Mouse (Mus musculus): ENCODE results near the gene Hipk4. TPM values are rescaled to one million over a fixed set of nuclear protein-coding genes. Genes with fewer than 3 reads are reported as not detected.

Hipk4 gene
- total and polyA plus RNA-seq, 3 experiments = 0.09 to 0.16 TPM; not detected in 1

- peaks cover 0 to 10% of the 10 kb centered on the region in 2 experiments for H3K36me3 ChIP-seq (replicated peaks in 1 of 2; ENCODE audit: control insufficient read depth in 1 of 2, insufficient read depth in 1 of 2, low read length in 1 of 2)
- peak; percentile 95 for TF ChIP-seq ZMIZ1 (IDR thresholded peaks at IDR 0.05; ENCODE audit: low read depth, low read length)
- TF ChIP-seq JUND (conservative IDR thresholded peaks at IDR 0.05; ENCODE audit: low read depth, low read length) = no peak
- TF ChIP-seq MAX (IDR thresholded peaks at IDR 0.05; ENCODE audit: low read length) = peak; percentile 59
- no peak for TF ChIP-seq CHD1 (IDR thresholded peaks at IDR 0.05; ENCODE audit: low read depth, low read length)
- 0 out of 2 replicates have a peak, but pooled peaks have one; percentile 12 for TF ChIP-seq UBTF (IDR thresholded peaks at IDR 0.05; ENCODE audit: low read depth, low read length)
- TF ChIP-seq TBP (conservative IDR thresholded peaks at IDR 0.05; ENCODE audit: low read depth, low read length) = peak; percentile 92
- TF ChIP-seq JUN (IDR thresholded peaks at IDR 0.05; ENCODE audit: insufficient read depth, low read depth, low read length) = no peak
- TF ChIP-seq NELFE (IDR thresholded peaks at IDR 0.05; ENCODE audit: low read depth, low read length) = peak; percentile 97
- peak; percentile 85 for TF ChIP-seq MAZ (IDR thresholded peaks at IDR 0.05; ENCODE audit: low read depth, low read length)
- TF ChIP-seq RAD21 (IDR thresholded peaks at IDR 0.05; ENCODE audit: low read depth, low read length) = no peak
- TF ChIP-seq IRF4 (IDR thresholded peaks at IDR 0.05; ENCODE audit: low read depth, low read length) = peak; percentile 19; the same call in 1 of the 2 replicates
- TF ChIP-seq USF1 (IDR thresholded peaks at IDR 0.05; ENCODE audit: low read depth, low read length) = no peak
- TF ChIP-seq SIN3A (IDR thresholded peaks at IDR 0.05; ENCODE audit: low read length) = no peak; the same call in 1 of the 2 replicates
- TF ChIP-seq HCFC1 (IDR thresholded peaks at IDR 0.05; ENCODE audit: low read depth, low read length) = no peak; the same call in 1 of the 2 replicates
- 0 out of 2 replicates have a peak, but pooled peaks have one; percentile 4 for TF ChIP-seq KAT2A (IDR thresholded peaks at IDR 0.05; ENCODE audit: insufficient replicate concordance, low read length)
- TF ChIP-seq SMC3 (IDR thresholded peaks at IDR 0.05; ENCODE audit: low read depth, low read length) = no peak; the same call in 1 of the 2 replicates
- no peak for TF ChIP-seq MAFK (IDR thresholded peaks at IDR 0.05; ENCODE audit: insufficient replicate concordance, low read length)
- no peak for TF ChIP-seq PAX5 (IDR thresholded peaks at IDR 0.05; ENCODE audit: low read length)
- TF ChIP-seq CTCF (conservative IDR thresholded peaks at IDR 0.05 in 1 of 2, IDR thresholded peaks at IDR 0.05 in 1 of 2; ENCODE audit: low read depth in 2 of 2, low read length in 2 of 2) = peak in 1 of 2 experiments; percentile 61; a peak in 2 of 4 replicates
- no peak for TF ChIP-seq GABPA (IDR thresholded peaks at IDR 0.05; ENCODE audit: insufficient replicate concordance, low read depth, low read length)
- TF ChIP-seq ELF1 (IDR thresholded peaks at IDR 0.05; ENCODE audit: low read depth, low read length) = peak; percentile 70
- TF ChIP-seq POLR2A (IDR thresholded peaks at IDR 0.05; ENCODE audit: low read depth, low read length) = peak; percentile 100
- peak; percentile 70; the same call in 1 of the 2 replicates for TF ChIP-seq E2F4 (IDR thresholded peaks at IDR 0.05; ENCODE audit: insufficient replicate concordance, low read depth, low read length)
- TF ChIP-seq NRF1 (IDR thresholded peaks at IDR 0.05; ENCODE audit: low read depth, low read length) = peak; percentile 93
- TF ChIP-seq RCOR1 (conservative IDR thresholded peaks at IDR 0.05; ENCODE audit: low read depth, low read length) = no peak
- no peak for TF ChIP-seq USF2 (conservative IDR thresholded peaks at IDR 0.05; ENCODE audit: low read depth, low read length)
- TF ChIP-seq TCF12 (IDR thresholded peaks at IDR 0.05; ENCODE audit: low read depth, low read length) = peak; percentile 94
- TF ChIP-seq CHD2 (IDR thresholded peaks at IDR 0.05; ENCODE audit: low read length) = peak; percentile 58; the same call in 1 of the 2 replicates
- TF ChIP-seq EP300 (IDR thresholded peaks at IDR 0.05; ENCODE audit: low read length) = no peak
- TF ChIP-seq MYC (IDR thresholded peaks at IDR 0.05; ENCODE audit: low read depth, low read length) = no peak
- TF ChIP-seq POLR2AphosphoS2 (IDR thresholded peaks at IDR 0.05; ENCODE audit: low read depth, low read length) = peak; percentile 97
- no peak for TF ChIP-seq ZKSCAN1 (IDR thresholded peaks at IDR 0.05; ENCODE audit: borderline replicate concordance, low read depth, low read length)
- no peak for TF ChIP-seq ZNF384 (IDR thresholded peaks at IDR 0.05; ENCODE audit: low read depth, low read length)
- TF ChIP-seq MXI1 (IDR thresholded peaks at IDR 0.05; ENCODE audit: low read depth, low read length) = peak; percentile 57
- peak; percentile 60 for TF ChIP-seq BHLHE40 (IDR thresholded peaks at IDR 0.05; ENCODE audit: low read depth, low read length)
- no peak for TF ChIP-seq ETS1 (conservative IDR thresholded peaks at IDR 0.05; ENCODE audit: low read depth, low read length)
- no peak; the same call in 1 of the 2 replicates for TF ChIP-seq MEF2A (IDR thresholded peaks at IDR 0.05; ENCODE audit: borderline replicate concordance, low read depth, low read length)
- no peak for TF ChIP-seq ZC3H11A (IDR thresholded peaks at IDR 0.05; ENCODE audit: low read depth, low read length)
- no peaks in the 10 kb centered on the region for H3K79me2 ChIP-seq (replicated peaks; ENCODE audit: control insufficient read depth, extremely low read depth, insufficient read depth, poor library complexity, severe bottlenecking)
- H3K27ac ChIP-seq (ENCODE audit: insufficient read depth, low read depth) = peak within 1 kb of the TSS; percentile 31
- peak within 1 kb of the TSS; percentile 77 for H3K9ac ChIP-seq (ENCODE audit: insufficient read depth, low read depth)
- peak; percentile 99 for DNase-seq (ENCODE audit: extremely low read depth)
- no peaks in the 10 kb centered on the region for H3K27me3 ChIP-seq (replicated peaks)
- peak within 1 kb of the TSS; percentile 87 for H3K4me2 ChIP-seq (ENCODE audit: insufficient read depth, low read depth, poor library complexity, severe bottlenecking)
- no peaks in the 10 kb centered on the region for H3K9me3 ChIP-seq (replicated peaks; ENCODE audit: low read length)
- in situ Hi-C loops (cut with MboI; ENCODE audit: low pct_ligation_motif_present, low pct_unique_long_range_greater_than_20kb, low sequenced_read_pairs) = no loop called here
- peak within 1 kb of the TSS; percentile 59 to 78 (median 69) for H3K4me3 ChIP-seq (replicated peaks in 1 of 3; ENCODE audit: low read depth in 2 of 3, low read length in 2 of 3, poor library complexity in 1 of 3)
- dilution Hi-C loops (cut with MboI; ENCODE audit: extremely low pct_ligation_motif_present, extremely low pct_unique_long_range_greater_than_20kb, low sequenced_read_pairs) = no loop called here
- H3K4me1 ChIP-seq (ENCODE audit: control insufficient read depth in 1 of 2, insufficient read depth in 2 of 2) = peaks cover 5 to 47% of the 10 kb centered on the region in 2 experiments
Measured at GRCm38 (mm10) chr7:27486770-27487697, 36.0 kb upstream of the Hipk4 start, which contains the start of gene Sertad1. Gene Sertad1 (plus strand): TSS chr7:27486910.
